Mouse (Mus musculus) liver, embryonic 15.5 days (tissue): ENCODE results near the gene Tubgcp6. TPM values are rescaled to one million over a fixed set of nuclear protein-coding genes. Genes with fewer than 3 reads are reported as not detected.

ENCODE experiments used
- microRNA-seq: library from miRNA; unstranded; fragments of <30 nt; microRNA quantifications from one replicate; pipeline ENCODE4, GENCODE M21; 2016
- polyA plus RNA-seq: library from polyadenylated mRNA; unstranded; fragments of >200 nt; fragmentation: Nextera tagmentation; extraction: Ambion mirVana; gene quantifications from 2 replicates; pipeline ENCODE4 v1.2.1, GENCODE M21; 2015

Tubgcp6 gene
- polyA plus RNA-seq, 1 experiment from 2014 or later = 6.0 TPM

Small RNAs within 50 kb of the gene (microRNA-seq; reads per million reads assigned to microRNA genes)
- 1.0 reads per million for gene Mir7118

Other genes starting within 250 kb of the Tubgcp6 start
- gene Ttll8, start 168.7 kb downstream of the Tubgcp6 start, polyA plus RNA-seq = not detected in 2 replicates
- not detected in 2 replicates for gene Mlc1, start 144.1 kb downstream of the Tubgcp6 start, polyA plus RNA-seq
- not detected in 2 replicates for gene Mov10l1, start 140.2 kb downstream of the Tubgcp6 start, polyA plus RNA-seq
- gene Panx2, start 63.4 kb downstream of the Tubgcp6 start, polyA plus RNA-seq = not detected in 2 replicates
- 19.2 and 23.8 TPM in 2 replicates for gene Trabd, start 48.0 kb downstream of the Tubgcp6 start, polyA plus RNA-seq
- gene Selenoo, start 34.0 kb downstream of the Tubgcp6 start, polyA plus RNA-seq = 9.3 and 10.7 TPM in 2 replicates
- 8.6 and 9.1 TPM in 2 replicates for gene Hdac10, start 5.6 kb upstream of the Tubgcp6 start, polyA plus RNA-seq
- gene Mapk12, start 17.6 kb upstream of the Tubgcp6 start, polyA plus RNA-seq = 1.4 and 1.5 TPM in 2 replicates
- 0.44 and 0.68 TPM in 2 replicates for gene Mapk11, start 26.5 kb upstream of the Tubgcp6 start, polyA plus RNA-seq
- 22.3 and 30.1 TPM in 2 replicates for gene Plxnb2, start 57.7 kb upstream of the Tubgcp6 start, polyA plus RNA-seq
- 3.3 and 3.5 TPM in 2 replicates for gene Dennd6b, start 73.4 kb upstream of the Tubgcp6 start, polyA plus RNA-seq
- 14.9 and 16.3 TPM in 2 replicates for gene Ppp6r2, start 88.4 kb upstream of the Tubgcp6 start, polyA plus RNA-seq
- gene Sbf1, start 192.2 kb upstream of the Tubgcp6 start, polyA plus RNA-seq = 21.4 and 28.6 TPM in 2 replicates
- gene Adm2, start 199.6 kb upstream of the Tubgcp6 start, polyA plus RNA-seq = 1.7 and 2.0 TPM in 2 replicates
- 10.3 and 10.6 TPM in 2 replicates for gene Miox, start 211.3 kb upstream of the Tubgcp6 start, polyA plus RNA-seq
- 30.9 and 35.3 TPM in 2 replicates for gene Lmf2, start 232.5 kb upstream of the Tubgcp6 start, polyA plus RNA-seq
- 110 and 115 TPM in 2 replicates for gene Ncaph2, start 232.6 kb upstream of the Tubgcp6 start, polyA plus RNA-seq